Mouse (Mus musculus) fat pad, adult 2 months (tissue): ENCODE results near the gene Depdc1b.

ENCODE experiments used
- DNase-seq: peaks from one replicate; pipeline ENCODE4 v3.0.0-alpha.2; 2011; ENCODE audit warnings: low read depth, low spot score; ENCODE audit errors: extremely low read depth

The Depdc1b gene

DNA sequence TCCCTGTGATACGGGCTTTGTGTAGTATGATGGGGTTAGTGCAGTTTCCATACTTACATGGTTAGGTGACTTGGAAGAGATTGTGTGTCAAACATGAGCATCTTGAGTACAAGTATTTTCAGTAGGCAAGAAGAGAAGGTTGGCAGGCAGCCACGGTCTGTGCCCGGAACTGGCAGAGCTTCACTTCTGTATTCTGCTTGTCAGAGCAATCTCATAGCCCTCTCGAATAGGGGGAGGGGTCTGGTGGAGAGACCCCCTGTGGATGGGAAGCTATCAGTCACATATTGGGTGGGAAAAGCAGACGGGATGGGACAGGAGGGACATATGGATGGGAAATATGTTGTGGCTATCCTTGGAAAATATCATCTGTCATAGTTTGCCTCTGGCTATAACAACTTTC lies 33.5 kb downstream of the Depdc1b start:
- no peak for DNase-seq

DNA sequence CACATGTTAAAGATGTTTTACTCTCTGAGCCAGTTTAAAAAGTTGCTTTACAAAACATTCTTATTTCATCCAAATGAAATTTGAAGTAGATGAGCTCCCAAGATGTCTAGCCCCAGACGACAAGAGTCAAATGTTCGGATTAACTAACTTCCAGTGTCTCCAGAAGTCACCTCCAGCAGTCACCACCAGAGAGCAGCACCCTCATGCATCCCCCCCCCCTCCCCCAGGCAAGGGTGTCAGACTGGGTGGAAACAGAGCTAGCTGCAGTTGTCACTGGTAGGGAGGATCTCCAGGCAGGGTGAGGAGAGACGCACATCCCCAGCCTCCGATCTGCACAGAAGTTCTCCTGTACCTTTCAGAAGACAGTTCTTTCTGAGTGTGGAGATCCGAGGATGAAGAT lies 37.6 kb downstream of the Depdc1b start:
- DNase-seq: no peak

DNA sequence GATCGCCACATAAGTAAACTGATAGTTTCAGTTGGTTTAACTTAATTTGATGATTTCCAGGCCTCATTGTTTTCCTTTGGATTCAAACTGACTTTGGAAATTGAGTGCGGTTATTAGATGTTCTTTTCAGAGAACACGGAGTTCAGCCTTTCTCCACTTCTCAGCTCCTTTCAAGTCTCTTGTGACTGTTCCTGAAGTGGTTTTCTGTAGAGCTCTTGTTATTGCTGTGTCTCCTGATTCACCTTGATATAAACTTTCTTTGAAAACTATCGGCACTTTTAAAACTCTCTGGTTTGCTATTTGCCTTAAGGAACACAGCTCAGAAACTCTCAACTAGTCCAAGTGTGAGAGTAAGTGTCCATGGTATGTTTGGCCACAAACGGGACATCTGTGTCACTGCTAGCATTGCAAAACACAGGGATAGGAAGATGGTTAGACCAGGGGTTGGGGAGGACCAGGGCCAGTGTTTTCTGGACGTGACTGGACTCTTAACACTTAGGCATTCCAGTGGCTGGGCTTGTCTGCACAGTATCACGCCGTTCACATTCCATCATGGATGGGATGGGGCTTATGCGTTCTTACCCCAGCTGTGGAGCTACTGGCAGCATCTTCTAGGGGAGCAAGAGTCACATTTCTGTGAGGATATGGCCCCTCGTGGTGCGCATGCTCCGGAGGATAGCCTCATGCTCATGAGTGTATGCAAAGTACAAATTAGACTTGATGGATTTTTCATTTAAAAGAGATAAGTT lies 38.8 kb downstream of the Depdc1b start:
- no peak for DNase-seq

DNA sequence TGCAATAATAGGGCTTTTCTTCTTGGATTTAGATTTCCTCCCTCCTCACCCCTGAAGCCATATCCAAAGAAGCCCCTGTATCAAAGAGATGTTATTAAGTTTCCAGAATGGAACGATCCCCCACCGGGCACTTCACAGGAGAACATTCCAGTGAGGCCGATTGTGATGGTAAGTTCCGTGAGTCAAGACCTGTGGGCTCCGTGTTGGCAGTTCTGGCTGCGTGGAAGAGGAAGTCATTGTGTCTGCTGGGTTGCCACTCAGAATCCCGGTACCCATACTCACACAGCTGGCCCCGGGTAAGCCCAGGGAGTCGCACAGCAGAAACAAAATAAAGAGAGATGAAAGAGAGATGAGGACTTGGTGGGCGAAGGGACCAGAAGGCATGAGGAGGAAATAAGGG lies 41.2 kb downstream of the Depdc1b start:
- no peak for DNase-seq

DNA sequence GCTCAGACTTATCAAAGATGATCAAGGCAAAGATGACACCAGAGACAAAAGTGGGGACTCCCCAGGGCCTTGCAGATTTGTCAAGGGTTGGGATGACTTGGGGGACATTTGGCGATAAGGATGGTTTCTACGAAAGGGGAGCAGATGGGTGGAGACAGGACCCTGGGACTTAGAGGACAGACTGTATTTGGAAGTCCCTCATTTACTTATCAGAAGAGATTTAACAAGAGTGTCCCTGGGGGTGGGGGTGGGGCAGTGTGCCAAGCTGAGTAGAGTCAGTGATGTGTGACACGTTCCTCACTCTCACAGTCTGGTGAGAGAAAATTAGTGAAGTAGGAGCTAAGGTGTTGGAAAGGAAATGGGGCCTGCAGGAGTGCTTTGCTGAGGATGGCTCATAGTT lies 42.1 kb downstream of the Depdc1b start:
- DNase-seq: no peak

DNA sequence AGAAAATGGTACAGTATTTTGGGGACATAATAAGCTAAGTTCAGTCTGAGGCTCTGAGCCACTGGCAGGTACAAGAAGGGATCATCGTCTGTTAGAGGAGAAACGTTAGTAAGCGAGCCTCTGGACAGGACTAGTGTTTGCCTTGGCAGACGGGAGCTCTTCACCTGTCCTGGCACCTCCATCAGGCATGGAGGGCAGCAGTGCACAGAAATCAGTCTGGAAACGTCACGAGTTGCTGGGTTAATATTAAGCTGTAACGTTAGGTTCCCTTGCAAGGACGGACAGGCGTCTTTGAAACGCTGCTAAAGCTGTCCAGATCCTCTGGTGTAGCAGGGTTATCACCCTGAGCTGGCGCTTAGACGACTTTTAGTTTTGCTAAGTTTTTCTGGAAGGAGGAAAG lies 51.4 kb downstream of the Depdc1b start:
- DNase-seq: no peak

DNA sequence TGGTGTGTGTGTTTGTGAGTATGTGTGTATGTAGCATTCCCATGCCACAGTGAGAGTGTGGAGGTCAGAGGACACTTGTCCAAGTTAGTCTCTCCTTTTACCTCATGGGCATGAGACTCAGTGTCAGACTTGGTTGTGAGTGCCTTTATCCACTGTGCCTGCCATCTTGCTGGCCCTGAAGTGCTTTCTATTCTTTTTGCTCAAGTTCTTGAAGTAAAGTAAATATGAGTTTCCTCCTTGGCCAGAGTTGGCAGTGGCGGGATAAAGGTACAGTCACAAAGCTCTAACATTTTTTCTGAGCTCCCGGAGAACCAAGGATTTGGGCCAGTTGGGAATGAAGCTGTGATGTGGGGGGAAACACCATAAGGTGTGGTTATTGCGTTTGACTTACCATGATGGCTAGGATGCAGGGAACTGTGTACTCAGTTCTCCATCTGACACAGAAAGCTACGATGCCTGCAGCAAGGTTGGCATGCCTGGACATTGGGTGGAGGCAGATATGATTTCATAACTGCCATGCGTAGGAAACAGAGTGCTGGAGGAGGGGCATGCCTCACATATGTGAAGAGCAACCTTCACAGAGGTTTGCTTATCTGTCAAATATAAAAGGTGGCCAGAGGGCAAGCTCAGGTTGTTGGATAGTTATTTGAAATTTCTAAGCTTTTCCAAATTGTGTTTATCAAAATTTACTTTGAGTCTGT lies 54.3 kb downstream of the Depdc1b start:
- DNase-seq: no peak

DNA sequence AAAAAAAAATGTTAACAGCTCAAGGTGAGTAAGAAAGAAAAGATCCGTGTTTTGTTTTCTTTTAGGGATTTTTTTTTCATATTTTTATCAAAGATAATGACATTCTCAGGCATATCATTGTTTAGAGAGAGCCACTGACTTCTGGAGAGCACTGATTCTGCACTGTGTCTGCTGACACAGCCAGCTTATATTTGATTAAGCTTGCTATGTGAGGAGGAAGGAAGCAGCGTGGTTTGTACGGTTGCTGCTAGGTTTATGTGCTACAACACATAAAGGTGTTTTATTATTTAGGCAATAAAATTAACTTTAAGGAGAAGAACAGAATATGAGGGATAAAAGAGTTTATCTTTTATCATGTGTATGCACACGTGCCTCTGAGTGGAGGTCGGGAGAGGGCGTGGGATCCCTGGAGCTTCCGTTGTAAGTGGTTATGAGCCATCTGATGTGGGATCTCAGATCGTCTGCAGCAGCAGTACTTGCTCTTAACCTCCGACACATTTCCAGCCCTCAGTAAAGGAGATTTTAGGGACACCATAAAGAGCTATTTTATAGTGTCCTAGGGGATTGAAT lies 55.3 kb downstream of the Depdc1b start:
- no peak for DNase-seq

DNA sequence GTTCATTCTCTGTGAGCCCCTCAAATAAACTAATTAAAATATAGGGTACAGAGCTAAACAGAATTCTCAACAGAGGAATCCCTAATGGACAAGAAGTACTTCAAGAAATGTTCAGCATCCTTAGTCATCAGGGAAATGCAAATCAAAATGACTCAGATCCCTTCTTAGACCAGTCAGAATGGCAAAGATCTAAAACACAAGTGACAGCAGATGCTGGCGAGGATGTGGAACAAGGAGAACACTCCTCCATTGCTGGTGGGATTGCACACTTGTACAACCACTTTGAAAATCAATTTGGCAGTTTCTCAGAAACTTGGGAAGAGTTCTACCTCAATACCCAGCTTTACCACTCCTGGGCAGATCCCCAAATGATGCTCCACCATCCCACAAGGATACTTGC lies 57.1 kb downstream of the Depdc1b start:
- no peak for DNase-seq

DNA sequence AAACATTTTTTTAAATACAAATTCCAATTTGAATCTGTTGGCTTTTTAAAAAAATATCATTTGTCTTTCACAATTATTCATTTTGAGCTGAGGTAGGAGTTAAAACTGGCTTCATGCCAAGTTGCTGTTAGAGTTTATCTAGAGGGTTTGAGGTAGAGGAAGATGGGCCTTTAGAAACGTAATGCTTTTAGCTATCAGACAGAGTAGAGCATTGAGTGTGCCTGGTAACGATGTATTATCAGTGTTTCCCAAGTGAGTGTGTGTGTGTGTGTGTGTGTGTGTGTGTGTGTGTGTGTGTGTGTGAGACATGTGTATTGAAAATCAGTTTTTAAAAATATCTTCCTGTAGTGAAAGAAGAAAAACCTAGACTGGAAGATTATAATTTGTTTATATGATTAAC lies 60.5 kb downstream of the Depdc1b start:
- DNase-seq: no peak

DNA sequence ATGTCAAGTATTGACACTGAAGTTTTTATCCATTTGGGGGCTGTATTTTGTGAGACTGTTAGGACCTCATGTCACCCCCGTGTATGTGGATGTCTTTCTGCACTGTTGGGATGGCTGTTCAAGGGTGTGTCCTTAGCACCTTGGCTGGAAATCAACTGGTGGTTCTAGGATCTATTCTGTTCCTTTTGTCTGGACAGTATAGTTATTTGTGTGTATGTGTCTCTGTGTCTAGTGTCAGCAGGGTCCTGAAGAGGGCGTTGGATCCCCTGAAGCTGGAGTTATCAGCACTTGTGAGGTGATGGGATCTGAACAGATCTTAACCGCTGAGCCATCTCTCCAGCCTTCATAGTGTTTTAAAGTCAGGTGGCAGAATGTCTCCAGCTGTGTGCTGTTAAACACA lies 65.0 kb downstream of the Depdc1b start:
- DNase-seq: no peak

DNA sequence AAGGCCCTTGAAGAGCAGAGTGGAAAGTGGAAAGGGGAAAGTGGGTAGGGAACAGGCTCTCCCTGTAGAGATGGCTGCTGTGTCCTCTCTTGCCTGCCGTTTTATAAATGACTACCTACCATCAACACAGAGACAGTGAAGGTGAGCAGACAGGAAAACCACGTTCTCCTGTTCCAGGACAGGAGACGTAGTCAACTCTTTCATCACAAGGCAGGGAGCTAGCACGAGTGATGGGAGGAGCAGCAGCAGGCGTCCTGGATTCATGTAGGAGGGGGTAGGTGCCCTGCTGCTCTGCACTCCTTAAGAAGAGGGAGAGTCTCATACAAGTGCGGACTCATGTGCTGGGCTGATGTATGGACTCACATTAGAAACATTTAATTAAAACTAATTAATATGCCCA lies 66.9 kb downstream of the Depdc1b start:
- no peak for DNase-seq

DNA sequence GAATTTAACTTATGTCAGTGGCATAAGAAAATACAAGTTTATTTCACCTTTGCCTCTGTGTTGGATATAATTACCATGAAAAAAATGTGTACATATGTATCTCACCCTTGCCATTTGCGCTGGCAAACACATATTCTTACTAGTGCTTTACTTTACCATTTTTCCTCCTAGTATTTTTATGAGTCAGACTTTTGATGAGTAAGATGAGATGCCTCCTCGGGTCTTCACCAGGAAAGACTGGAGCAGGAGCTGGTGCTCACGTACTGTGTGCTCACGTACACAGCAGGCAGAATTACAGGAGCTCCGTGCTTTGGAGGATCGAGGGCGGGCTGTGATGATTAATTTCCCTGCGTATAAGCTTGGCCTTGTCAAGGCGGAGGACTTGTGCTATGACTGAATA lies 69.9 kb downstream of the Depdc1b start:
- DNase-seq: no peak

DNA sequence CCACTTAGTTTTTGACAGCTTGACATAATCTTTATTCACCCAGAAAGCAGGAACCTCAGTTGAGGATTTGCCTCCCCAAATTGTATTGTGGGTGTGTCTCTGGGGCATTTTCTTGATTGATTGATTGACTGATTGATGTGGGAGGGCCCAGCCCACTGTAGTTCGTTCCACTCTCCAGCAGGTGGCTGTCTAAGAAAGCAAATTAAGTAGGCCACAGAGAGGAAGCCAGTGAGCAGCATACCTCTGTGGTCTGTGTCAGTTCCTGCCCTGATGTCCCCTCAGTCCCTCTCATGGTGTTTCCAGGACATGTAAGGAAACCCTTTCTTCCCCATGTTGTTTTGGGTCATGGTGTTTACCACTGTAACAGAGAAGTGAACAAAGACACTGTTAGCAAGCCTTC lies 74.4 kb downstream of the Depdc1b start:
- no peak for DNase-seq

DNA sequence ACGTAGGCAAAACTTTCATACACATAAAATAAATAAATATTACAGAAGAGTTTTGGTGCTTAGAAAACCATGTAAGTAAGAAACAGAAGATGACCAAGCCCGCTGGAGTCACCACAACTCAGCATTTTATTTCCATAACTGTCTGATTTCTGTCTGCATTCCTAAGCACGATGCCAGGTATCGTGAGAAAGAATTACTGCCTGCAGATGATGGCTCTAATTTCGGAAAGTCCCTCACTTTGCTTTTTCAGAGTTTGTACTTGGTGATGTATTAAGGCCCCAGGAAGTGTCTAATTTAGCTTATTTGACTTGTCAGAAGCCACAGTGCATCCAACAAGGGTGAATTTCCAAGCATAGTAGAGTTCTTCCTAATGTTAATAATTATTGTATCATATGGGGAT lies 87.1 kb downstream of the Depdc1b start:
- no peak for DNase-seq

DNA sequence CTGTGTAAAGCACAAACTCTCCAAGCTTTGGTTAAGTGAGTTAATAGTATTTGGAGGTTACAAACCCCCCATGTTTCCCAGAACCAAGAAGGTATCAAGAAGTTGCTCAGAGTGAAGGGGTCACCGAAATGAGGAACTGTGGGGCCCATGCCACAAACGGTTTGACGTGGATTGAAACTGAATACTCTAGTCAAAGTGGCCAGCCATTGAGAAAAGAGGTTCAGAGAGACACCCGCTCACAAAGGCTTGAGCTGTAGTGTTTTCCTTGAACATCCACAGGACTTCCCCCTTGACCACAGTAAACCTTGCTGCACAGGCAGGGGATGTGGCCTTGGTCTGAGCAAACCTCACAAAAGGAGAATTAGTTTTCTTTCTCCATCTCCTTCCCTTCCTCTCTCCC lies 88.2 kb downstream of the Depdc1b start:
- no peak for DNase-seq

DNA sequence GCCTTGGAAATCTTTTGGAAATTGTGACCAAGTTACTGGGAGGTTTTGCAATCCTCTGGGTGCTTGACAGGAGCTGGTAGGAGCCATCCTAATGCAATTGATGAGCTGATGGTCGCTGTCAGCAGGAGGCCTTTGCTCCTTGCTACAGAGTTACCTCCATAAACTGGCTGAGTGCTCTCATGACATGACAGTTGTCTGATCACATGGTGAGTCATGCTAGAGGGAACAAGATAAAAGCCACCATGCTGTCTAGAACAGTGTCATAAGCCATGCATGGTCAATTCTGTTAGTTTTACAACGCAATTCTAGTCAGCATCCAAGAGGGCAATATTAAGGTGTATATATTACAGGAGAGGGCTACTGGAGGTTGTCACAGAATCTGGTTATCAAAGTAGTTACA lies 99.3 kb downstream of the Depdc1b start:
- no peak for DNase-seq

DNA sequence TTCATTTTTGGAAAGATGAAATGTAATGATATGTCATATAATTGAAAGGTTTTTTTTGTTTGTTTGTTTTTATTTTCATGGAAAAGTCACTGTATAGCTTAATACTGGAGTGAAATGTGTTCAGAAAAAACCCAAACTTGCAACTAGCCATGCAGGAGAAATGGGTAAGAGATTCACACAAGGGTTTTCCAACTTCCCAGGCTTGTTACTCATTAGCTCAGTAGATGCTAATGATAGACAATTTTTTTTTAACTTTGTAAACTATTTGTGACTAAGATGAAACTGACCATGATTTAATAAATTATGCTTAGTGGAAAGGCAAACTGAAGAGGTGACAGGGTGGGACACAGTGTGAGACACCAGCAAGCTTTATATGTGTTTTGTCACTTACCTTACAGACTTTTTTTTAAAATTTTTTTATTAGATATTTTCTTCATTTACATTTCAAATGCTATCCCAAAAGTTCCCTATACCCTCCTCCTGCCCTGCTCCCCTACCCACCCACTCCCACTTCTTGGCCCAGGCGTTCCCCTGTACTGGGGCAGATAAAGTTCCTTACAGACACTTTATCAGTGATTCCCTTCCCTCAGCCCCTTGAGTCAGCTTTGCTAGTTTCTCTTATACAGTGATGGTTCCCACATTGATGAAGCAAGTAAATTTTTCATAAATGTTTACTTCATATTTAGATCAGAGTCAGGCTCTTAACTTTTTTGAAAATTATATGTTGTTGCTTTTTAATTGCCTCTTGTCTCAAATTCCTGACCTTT lies 102.8 kb downstream of the Depdc1b start:
- DNase-seq: no peak

DNA sequence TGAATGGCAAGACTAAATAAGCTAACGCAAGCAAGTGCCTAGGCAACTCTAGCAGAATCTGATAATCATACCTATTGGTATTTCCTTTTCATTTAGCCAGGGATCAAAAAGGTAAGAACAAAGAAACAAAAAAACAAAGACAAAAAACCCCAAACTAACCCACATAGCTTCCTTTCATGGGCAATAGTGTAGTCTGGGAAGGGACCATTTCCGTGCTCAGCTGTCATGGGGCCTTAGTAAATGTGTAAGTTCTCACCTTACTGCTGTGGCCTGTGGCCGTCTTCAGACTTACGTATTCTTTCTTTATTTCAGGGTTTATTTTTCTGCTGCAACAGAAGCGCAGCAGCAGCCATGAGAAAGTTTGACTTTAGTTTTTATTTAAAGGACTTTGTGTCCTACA lies 110.2 kb downstream of the Depdc1b start:
- no peak for DNase-seq

DNA sequence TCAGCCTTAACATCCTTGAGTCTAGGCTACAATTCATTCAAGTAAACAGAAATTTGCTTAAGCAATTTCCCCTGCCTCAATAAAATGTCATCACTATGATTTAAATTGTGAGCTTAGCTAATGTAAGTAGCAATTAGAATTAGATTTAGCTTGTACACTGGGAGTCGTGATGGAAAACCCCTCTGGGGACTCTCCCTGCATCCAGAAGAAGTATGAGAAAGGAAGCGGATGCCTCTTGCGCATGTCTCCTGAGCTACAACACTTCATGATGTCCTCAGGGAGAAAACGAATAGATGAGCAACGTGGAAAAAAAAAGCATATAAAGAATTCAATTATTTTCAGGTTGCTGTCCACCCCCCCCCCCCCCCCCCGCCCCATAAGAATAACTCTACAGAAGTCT lies 112.7 kb downstream of the Depdc1b start:
- DNase-seq: no peak

DNA sequence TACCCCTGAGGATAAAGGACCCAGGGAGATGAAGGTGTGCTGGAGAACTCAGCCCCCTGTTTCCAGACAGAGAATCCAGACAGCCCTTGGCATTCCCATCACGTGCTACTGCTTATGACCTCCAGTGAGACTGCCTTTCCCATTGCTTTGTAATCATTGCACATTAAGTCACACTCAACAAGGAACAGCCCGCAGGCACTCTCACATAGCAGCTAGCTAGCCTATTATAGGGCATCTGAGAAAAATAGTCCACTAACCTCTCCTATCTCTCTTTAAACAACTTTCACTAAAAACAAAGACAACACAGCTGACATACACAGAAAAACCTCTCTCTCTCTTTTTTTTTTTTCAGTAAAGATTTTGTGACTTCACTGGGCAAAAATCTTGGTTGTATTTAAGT lies 113.5 kb downstream of the Depdc1b start:
- no peak for DNase-seq

DNA sequence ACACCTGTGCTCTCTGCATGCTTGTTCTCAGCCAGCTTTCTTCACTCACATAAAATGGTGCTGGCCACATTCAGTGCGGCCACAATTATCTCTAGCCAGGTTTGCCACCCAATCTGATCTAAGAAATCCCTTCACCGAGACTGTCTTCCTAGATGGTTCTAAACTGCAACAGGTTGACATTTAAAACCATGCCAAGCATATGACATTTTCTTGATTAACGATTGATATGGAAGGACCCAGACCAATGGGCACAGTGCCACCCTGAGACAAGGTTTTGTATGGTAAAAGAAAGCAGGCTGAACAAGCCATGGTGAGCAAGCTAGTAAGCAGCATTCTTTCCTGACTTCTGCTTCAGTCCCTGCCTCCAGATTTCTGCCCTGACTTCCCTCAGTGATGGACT lies 115.6 kb downstream of the Depdc1b start:
- DNase-seq: no peak
